Mouse (Mus musculus) small intestine, adult 2 months (tissue): Measurements from ENCODE around the gene Bpifa5.

Experiments
- CTCF ChIP-seq: fragments of 200-500 bp; IDR thresholded peaks from 2 replicates; pipeline ENCODE4 v1.5.1; 2012; ENCODE audit warnings: low read depth, mild to moderate bottlenecking, control low read depth, inconsistent platforms, low read length, moderate library complexity, mixed read lengths; ENCODE audit not compliant: insufficient replicate concordance, insufficient read length; ENCODE audit errors: extremely low read depth
- POLR2A ChIP-seq: fragments of 200-500 bp; IDR thresholded peaks from 2 replicates; pipeline ENCODE4 v1.6.1; 2012; ENCODE audit warnings: low read depth, mild to moderate bottlenecking, control low read depth, inconsistent platforms, low read length, moderate library complexity

DNA sequence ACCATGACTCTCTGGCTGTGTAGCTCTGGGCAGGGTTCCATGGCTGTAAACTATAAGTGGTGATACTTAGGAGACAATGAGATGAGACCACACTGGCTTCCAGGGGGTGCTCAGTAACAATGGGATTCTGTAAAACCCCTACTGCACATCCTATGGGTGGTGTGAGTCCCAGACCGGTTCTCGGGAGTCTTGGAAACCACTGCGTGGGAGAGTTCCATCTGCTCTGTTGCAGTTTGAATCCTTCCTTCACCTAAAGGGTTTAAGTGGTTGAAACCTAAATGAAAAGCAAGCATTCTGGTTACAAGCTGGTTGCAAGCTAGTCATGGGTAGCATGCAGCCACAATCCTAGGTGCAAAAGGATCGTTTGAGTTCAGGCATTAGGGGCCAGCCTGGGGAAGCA lies 49.5 kb downstream of the Bpifa5 start:
- TF ChIP-seq CTCF (no peak), POLR2A (no peak)
